Mouse (Mus musculus): ENCODE data around the gene Eno3.

- TF ChIP-seq POLR2A (IDR thresholded peaks at IDR 0.05; ENCODE audit: insufficient read depth, low read depth, low read length) (no peak), CTCF (IDR thresholded peaks at IDR 0.05) (no peak), EP300 (IDR thresholded peaks at IDR 0.05; ENCODE audit: insufficient read depth, low read depth, low read length) (no peak)
Observed at GRCm38 (mm10) chr11:70683640-70684039, 26.6 kb downstream of the Eno3 start.
